Mouse (Mus musculus): ENCODE measurements around the gene Ctdspl. TPM values are rescaled to one million over a fixed set of nuclear protein-coding genes. Genes with fewer than 3 reads are reported as not detected.

Ctdspl gene
- total RNA-seq, 2 experiments from 2014 or later, result 21.0 TPM

- no peak for DNase-seq (ENCODE audit: low spot score in 2 of 2)
Measured at GRCm38 (mm10) chr9:119025263-119025662, 99.0 kb downstream of the Ctdspl start.

- DNase-seq (ENCODE audit: low spot score in 2 of 2), result no peak
Measured at GRCm38 (mm10) chr9:119025832-119026331, 99.6 kb downstream of the Ctdspl start.

GRCm38 (mm10) chr9:119027337-119027736 lies 101.1 kb downstream of the Ctdspl start:
- no peak for DNase-seq (ENCODE audit: low spot score in 2 of 2)

- DNase-seq (ENCODE audit: low spot score in 2 of 2), result no peak
Measured at GRCm38 (mm10) chr9:119028226-119029195, 102.3 kb downstream of the Ctdspl start.

- peak; percentile 72 to 73 for DNase-seq (ENCODE audit: low spot score in 2 of 2)
Measured at GRCm38 (mm10) chr9:119029568-119029967, 103.3 kb downstream of the Ctdspl start.

- DNase-seq (ENCODE audit: low spot score in 2 of 2), result no peak
Measured at GRCm38 (mm10) chr9:119031038-119031437, 104.8 kb downstream of the Ctdspl start.

GRCm38 (mm10) chr9:119031772-119032171 lies 105.5 kb downstream of the Ctdspl start:
- DNase-seq (ENCODE audit: low spot score in 2 of 2), result peak; percentile 55 to 81

GRCm38 (mm10) chr9:119032538-119032937 lies 106.3 kb downstream of the Ctdspl start:
- DNase-seq (ENCODE audit: low spot score in 2 of 2), result no peak

GRCm38 (mm10) chr9:119033111-119033921 lies 107.1 kb downstream of the Ctdspl start:
- DNase-seq (ENCODE audit: low spot score in 2 of 2), result no peak

- DNase-seq (ENCODE audit: low spot score in 2 of 2), result no peak
Measured at GRCm38 (mm10) chr9:119034069-119034468, 107.8 kb downstream of the Ctdspl start.

GRCm38 (mm10) chr9:119034676-119035665 lies 108.7 kb downstream of the Ctdspl start:
- DNase-seq (ENCODE audit: low spot score in 2 of 2), result no peak

GRCm38 (mm10) chr9:119035836-119036235 lies 109.6 kb downstream of the Ctdspl start:
- peak; percentile 38 to 58 for DNase-seq (ENCODE audit: low spot score in 2 of 2)

GRCm38 (mm10) chr9:119037076-119037730 lies 111.0 kb downstream of the Ctdspl start:
- no peak for DNase-seq (ENCODE audit: low spot score in 2 of 2)

- no peak for DNase-seq (ENCODE audit: low spot score in 2 of 2)
Measured at GRCm38 (mm10) chr9:119038574-119038973, 112.3 kb downstream of the Ctdspl start.

- DNase-seq (ENCODE audit: low spot score in 2 of 2), result no peak
Measured at GRCm38 (mm10) chr9:119040101-119040775, 114.0 kb downstream of the Ctdspl start.

GRCm38 (mm10) chr9:119048182-119048903 lies 122.1 kb downstream of the Ctdspl start:
- no peak for DNase-seq (ENCODE audit: low spot score in 2 of 2)

- no peak for DNase-seq (ENCODE audit: low spot score in 2 of 2)
Measured at GRCm38 (mm10) chr9:119051158-119051557, 124.9 kb downstream of the Ctdspl start.

- DNase-seq (ENCODE audit: low spot score in 2 of 2), result no peak
Measured at GRCm38 (mm10) chr9:119052154-119052944, 126.1 kb downstream of the Ctdspl start, which contains the start of gene Vill. Gene Vill, plus strand, starts transcription at chr9:119052778.
